Mouse (Mus musculus) layer of hippocampus, adult 9-11 months (tissue): ENCODE measurements around the gene Stau1.

ENCODE experiments used
- DNase-seq: peaks from one replicate; pipeline ENCODE4 v3.0.0; 2022

Stau1 gene

DNA sequence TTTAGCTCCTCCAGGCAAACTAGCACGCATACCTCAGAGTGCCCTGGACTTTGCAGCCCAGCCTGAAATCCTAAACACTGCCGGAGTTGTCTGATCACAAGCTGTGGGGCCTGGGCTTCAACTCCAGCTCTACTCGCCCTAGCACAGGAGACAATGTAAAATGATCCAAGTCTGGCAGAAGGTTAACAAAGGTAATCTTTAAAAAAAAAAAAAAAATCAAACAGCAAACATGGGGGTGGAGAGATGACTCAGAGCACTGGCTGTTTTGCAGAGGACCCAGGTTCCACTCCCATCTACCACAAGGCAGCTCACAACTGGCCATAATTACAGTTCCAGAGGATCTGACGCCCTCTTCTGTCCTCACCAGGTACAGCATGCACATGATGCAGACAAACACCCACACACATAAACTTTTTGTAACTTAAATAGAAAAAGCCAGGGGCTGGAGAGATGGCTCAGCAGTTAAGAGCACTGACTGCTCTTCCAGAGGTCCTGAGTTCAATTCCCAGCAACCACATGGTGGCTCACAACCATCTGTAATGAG lies 12.7 kb downstream of the Stau1 start:
- DNase-seq, result no peak

DNA sequence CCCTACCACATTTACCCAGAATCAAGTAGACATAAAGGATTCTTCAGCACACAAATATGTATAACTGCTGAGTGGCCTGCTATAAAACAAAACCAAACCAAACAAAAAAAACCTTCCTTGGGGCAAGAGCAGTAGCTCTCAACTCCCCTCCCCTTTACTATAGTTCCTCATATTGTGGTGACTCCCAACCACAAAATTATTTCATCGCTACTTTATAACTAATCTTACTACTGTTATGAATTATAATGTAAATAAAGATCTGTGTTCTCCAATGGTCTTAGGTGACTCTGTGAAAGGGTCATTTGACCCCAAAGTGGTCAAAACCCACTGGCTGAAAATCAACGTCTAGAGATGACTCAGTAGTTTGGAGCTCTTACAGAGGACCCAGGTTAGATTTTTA lies 15.9 kb downstream of the Stau1 start:
- no peak for DNase-seq

DNA sequence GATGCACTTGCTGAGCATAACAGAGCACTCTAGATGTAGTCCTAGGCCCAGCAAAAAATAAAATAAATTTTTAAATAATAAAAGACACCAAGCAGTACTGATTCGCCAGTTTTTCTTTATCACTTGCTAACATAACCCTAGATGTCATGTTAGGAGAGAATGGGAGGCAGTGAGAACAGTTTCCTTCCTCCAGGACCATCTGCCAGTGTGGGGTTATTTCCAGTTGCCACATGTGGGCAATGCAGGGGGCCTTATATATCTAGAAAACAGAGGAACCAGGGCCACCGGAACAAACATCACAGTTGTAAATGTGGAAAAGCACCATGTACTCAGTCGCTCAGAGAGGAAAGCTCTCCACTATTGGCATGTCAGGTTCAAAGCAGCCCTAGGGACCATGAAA lies 18.6 kb downstream of the Stau1 start:
- DNase-seq, result no peak

GRCm38 (mm10) chr2:166976356-166976755 lies 19.7 kb downstream of the Stau1 start:
- peak; percentile 48 for DNase-seq

GRCm38 (mm10) chr2:166974177-166974872 lies 21.8 kb downstream of the Stau1 start:
- no peak for DNase-seq

GRCm38 (mm10) chr2:166973153-166973552 lies 22.9 kb downstream of the Stau1 start:
- no peak for DNase-seq

GRCm38 (mm10) chr2:166964773-166965172 lies 31.3 kb downstream of the Stau1 start:
- DNase-seq, result no peak

DNA sequence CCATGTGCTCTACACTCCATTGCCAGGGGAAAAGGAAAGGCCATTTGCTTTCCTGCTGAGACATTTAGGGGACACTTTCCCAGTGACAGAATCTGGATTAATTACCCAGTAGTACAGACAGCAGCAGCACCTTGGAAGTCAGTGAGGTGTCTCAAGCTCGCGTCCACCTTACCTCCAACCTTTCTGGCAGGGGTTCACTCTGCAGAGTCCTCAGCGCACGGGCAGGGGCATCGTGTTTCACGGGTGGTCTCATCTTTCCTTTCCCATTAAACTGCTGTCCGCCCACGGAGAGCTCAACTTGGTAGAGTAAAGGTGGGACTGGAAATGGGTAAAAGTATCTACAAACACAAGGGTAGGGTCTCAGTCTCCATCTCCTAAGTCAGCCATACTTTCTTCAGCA lies 32.8 kb downstream of the Stau1 start:
- DNase-seq, result no peak

- no peak for DNase-seq
These were observed 35.3 kb downstream of the Stau1 start for GRCm38 (mm10) chr2:166960648-166961330.

DNA sequence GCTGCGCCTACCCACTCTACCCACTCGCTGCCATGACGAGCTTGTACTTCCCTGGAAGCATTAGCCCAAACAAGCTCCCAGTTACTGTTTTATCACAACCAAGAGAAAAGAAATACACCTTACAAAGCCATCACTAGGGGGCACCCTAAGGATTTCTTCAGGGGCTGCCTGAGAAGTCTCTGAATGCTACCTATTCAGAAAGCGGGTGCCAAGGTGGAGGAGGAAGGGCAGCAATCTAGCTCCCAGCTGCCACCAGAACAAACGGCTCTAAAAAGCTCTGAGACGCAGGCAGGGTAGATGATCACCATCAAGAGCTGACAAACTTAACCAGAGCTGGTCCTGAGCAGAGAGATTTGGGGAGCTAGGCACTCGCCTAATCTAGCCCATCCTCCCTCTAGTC lies 39.3 kb downstream of the Stau1 start:
- peak; percentile 53 for DNase-seq

DNA sequence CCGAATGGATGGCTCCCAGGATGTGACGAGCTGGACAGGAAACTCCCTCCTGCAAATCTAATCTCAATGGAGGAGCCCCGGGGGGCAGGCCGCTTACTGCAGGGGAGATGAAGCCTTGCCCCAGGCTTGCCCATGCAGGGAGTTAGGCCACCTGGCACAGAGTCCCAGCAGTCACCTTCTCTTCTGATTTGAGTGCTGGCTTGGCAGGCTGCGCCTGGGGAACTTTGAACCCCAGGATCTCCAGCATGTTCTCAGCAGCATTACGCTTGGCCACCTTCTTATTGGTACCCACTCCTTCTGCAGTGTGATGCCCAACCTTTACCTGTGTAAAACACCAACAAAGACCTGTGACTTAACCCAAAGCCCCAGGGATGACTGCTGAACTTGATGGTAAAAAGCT lies 43.9 kb downstream of the Stau1 start:
- no peak for DNase-seq

- DNase-seq, result peak; percentile 32
These were observed 45.0 kb downstream of the Stau1 start for GRCm38 (mm10) chr2:166950853-166951648.

GRCm38 (mm10) chr2:166948936-166949335 lies 47.2 kb downstream of the Stau1 start:
- DNase-seq, result no peak

GRCm38 (mm10) chr2:166948246-166948645 lies 47.9 kb downstream of the Stau1 start:
- no peak for DNase-seq

DNA sequence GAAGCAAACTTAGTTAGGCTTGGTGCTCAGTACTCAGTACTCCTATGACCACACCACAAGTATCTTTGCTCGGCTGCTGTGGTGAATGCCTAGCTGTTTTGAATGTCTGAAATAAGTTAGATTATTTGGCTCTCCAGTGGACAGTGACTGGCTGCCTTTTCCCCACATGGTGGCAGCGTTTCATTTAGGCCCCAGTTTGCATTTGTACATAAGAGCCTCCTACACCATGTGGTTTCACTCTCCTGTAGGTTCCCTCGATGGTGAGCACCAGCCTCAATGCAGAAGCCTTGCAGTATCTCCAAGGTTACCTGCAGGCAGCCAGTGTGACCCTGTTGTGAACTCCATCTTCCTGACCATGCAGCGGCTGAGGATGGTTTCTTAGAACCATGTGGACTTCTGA lies 50.6 kb downstream of the Stau1 start:
- DNase-seq, result no peak

DNA sequence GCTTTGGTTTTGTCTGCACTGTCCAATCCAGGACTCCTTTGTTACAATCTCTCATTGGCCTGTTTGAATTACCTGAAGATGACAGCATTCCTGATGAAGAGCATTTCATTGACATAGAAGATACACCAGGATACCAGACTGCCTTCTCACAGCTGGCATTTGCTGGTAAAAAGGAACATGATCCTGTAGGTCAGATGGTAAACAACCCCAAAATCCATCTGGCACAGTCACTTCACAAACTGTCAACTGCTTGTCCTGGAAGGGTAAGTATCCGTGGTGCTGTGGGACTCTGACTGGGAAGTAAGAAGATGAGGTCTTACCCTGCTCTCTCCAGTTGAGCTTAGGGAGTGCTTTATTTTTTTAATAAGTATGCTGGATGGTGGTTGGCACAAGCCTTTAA lies 51.8 kb downstream of the Stau1 start:
- no peak for DNase-seq

GRCm38 (mm10) chr2:166943146-166943545 lies 53.0 kb downstream of the Stau1 start:
- DNase-seq, result no peak

DNA sequence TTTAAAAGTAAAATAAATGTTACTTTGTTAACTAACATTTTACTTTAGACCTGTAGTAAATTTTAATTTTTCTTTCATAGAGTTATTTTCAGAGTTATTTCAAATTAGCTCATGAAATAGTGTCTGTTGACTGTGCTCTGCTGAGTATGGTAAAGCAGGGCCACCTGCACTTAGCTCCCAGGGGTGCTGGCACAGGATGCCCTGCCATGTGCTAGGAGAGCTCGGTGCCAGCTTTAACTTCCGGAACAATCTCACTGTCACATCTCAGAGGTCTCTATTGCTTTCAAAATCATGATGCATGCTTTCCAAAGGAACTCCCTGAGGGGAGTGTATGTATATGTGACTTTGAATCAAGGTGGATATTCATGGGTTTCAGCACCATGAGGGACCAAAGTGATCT lies 59.9 kb downstream of the Stau1 start:
- DNase-seq, result no peak

- DNase-seq, result no peak
These were observed 60.5 kb downstream of the Stau1 start for GRCm38 (mm10) chr2:166935582-166935981.

GRCm38 (mm10) chr2:166934416-166934815 lies 61.7 kb downstream of the Stau1 start:
- DNase-seq, result no peak

DNA sequence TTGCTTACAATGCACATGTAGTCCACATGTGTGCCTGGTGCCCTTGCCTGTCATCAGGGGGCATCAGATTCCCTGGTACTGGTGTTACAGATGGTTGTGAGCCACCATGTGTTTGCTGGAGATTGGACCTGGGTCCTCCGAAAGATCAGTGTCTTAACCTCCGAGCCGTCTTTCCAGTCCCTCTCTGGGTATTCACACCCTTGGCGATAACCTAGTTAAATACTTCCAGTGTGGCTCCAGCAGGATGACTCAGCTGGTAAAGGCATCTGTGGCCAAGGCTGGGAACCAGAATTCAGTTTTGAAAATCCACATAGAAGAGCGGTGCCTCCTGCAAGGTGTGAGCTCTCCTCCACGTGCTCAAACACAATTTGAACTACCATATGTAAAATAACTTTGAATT lies 62.2 kb downstream of the Stau1 start:
- no peak for DNase-seq

GRCm38 (mm10) chr2:166923971-166924370 lies 72.1 kb downstream of the Stau1 start:
- DNase-seq, result no peak

GRCm38 (mm10) chr2:166910536-166910935 lies 85.6 kb downstream of the Stau1 start:
- no peak for DNase-seq

DNA sequence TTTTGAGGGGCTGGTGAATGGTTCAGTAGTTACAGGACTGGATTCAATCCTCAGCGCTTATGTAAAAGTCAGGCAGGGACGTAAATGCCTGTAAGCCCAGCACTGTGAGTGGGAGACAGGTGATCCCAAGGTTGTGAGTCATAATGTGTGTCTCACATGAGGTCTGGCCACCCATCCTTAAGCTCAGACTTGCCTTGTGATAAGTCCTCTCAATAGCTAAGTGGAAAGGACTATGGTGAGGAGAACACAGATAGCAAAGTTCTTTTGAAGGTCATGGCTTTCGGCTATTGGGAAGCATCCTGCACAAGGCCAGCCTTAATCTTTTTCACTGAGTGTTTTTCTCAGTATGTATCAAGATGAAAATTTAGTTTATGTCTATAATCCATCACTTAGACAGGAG lies 86.4 kb downstream of the Stau1 start:
- no peak for DNase-seq
